Mouse (Mus musculus) adipocyte (in vitro differentiated cells): Measurements from ENCODE around the gene Htatip2.

Experiments used
- DNase-seq: peaks from one replicate; pipeline ENCODE4 v3.0.0-alpha.2; 2016; ENCODE audit warnings: low spot score

Gene Htatip2

GRCm38 (mm10) chr7:49786618-49787382 lies 27.9 kb downstream of the Htatip2 start:
- peak; percentile 52 for DNase-seq

GRCm38 (mm10) chr7:49787383-49787645 lies 28.4 kb downstream of the Htatip2 start:
- DNase-seq, result no peak

DNA sequence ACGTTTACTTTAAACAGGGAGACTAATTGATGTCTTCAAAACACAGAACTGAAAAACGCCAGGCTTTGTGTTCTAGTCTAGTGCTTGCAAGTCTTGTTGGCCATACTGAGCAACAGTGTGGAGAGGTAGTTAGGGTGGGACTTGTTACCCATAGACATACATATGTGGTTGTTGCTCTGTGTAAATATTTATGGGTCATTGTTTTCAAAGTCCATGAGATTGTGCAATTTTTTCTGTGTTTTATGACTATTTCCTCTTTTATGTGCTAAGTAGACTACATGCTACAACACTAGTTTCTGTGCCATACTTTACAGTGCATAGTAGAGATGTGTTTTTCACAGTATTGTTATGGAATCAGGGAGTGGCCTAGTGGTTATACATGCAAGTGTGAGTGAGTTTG lies 35.4 kb downstream of the Htatip2 start:
- DNase-seq, result no peak

DNA sequence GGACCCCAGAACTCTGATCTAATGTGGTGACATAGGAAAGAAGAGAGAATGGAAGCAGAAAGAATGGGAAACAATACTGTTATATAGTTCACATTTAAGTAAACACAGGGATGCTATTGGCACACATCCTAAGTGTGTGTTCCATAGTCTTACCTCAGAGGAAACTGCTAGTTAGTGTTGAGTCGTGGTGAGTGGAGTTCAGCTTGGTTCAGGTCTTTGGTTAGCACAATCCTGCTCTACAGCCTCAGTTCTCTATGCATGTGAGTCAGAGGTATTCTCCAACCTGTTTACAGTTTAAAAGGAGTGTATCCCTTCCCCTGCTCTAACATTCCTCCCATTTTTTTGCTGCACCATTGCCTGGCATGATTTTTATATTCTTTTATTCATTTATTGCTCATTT lies 38.3 kb downstream of the Htatip2 start:
- no peak for DNase-seq

DNA sequence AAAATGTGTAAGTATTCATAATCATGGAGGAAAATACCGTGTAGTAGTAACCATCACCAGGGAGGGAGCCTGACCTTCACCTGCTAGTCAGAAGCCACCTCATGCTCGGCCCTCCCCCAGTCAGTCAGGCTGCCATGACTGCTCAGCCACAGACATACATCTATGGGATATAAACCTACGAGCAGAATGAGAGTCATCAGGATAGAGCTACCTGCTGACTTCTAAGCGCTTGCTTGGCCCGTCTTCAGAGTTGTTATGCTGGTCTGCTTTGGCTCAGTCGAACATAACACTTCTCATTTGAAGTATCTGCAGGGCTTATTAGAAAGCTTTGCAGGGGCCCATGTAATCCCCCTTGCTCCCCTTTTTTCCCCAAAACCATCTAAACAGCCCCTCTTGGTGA lies 44.6 kb downstream of the Htatip2 start:
- DNase-seq, result no peak

GRCm38 (mm10) chr7:49804638-49805165 lies 45.8 kb downstream of the Htatip2 start:
- DNase-seq, result no peak

DNA sequence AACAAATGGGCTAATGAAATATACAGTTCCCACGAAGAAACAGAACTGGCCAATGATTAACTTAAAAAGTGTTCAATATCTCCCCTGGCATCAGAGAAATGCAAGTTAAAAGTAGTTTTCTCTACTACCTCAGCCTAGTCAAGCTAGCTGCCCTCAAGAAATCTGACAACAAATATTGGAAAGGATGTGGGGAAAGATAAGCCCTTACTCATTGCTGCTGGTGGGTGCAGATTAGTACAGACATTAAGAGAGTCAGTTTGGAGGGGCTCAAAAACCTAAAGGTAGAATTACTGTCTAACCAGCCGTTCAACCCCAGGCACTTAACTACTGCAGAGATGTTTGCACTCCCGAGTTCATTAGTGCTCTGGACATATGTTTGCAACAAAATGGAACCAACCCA lies 46.7 kb downstream of the Htatip2 start:
- DNase-seq, result no peak

DNA sequence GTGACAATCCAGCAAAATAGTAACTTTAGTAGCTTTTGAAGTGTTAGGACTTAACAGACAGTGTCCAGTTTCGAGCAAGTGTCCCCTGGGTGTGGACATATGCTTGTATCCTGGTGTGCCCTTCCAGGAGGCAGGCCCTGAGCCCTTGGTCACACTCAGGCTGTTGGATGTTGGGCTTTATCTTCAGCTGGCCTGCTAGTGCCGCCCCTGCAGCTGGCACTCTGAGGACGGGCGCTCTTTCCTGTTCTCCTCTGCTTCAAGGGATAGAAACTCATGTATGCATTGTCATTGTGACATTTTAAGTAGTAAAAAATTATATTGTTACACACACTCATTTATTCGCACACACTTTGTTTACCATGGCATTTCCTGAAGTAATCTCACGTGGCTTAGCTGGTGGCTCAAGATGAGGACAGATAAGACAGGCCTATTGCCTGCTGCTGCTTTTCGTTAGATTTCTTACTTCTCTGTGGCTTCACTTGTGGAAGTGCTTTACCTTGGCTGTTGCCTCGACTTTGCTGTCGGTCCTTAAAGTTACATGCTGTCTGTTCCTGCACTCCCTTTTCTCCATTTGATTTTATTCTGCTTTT lies 48.3 kb downstream of the Htatip2 start:
- DNase-seq, result no peak

DNA sequence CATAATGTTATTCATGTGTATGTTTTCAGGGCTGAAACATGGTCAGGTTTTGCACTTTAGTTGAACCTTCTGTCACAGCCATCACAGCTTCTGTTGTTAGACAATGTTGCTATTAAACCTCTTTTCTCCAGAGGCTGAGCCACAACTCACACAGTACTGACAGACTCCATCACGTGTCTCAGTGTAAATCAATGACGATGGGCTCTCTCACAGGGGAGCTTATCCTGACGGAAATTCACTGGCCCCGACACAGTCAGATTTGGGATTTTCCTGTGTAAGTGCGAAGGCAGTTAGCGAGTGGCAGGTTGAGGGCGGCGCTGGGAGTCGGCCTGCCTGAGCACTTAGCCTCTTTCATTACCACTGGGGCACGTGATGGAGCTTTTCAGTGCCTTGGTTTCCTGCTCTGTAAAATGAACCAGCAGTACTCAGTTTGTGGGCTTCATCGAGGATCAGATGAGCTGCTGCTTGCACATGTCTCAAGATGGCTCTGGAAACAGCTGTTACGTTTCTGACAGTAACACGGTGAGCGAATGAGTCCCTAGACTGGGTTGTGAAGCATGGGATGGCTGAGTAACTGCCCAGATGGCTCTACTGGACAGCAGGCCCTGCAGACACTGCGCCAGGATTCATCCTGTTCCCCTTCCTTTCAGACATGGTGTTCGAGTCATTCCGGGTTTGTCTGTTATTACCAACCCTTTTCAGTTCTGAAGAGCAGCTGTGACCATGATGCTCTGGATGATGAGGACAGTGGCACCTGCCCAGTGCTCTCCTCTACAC lies 49.1 kb downstream of the Htatip2 start:
- DNase-seq, result no peak

GRCm38 (mm10) chr7:49809100-49809499 lies 50.2 kb downstream of the Htatip2 start:
- no peak for DNase-seq

DNA sequence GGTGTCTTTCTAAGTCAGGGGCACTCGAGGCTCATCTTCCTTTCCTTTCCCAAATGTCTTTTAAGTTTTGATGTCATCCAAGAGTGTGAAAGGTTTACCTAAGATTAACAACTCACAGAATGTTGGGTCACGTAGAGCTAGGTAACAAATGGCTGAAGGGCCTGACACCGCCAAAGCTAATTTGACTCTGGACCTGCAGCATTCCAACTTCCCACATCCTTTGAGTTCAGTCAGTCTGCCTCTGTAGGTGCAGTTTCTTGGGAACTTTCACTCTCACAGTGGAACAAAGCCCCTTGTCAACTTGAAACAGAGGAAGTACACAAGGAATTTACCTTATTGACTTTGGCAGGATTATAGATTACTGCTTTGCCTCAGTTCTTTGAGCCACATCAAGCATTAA lies 50.6 kb downstream of the Htatip2 start:
- no peak for DNase-seq

GRCm38 (mm10) chr7:49811346-49811745 lies 52.4 kb downstream of the Htatip2 start:
- peak; percentile 28 for DNase-seq

DNA sequence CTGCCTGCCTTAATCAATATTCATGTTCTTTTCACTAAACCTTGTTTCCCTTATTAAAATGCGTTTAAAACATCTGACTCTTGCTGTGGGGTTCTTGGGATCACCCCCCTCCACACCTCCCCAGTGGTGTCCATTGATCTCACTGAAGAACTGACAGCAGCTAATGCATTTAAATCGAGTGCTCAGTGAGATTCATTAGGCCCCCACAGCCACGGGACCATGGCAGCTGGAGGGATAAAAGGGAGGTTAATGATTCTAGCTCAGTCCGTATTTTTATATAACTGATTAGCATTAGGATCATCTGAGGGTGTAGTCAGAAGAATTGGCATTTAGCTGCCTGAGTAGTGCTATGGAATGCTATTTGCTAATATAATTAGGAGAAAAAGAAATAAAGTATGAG lies 60.5 kb downstream of the Htatip2 start:
- DNase-seq, result no peak

GRCm38 (mm10) chr7:49821370-49821769 lies 62.5 kb downstream of the Htatip2 start:
- no peak for DNase-seq

DNA sequence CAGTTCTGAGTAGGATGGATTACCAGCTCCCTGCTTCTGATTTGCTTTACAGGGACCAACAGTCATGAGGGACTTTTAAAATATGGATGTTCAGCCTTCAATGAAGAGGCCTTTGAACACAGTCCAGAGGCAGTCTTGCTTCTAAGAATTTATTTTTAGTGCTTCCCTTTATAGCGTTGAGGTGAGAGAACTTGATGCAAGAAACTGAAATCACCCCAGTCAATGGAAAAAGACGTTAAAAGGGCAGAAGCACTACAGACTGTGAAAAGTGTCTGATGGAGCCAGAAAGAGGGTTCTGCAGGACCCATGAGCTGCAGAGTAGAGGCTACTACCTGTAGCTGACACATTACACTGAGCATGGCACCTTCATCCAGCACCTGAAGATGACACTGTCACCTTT lies 63.1 kb downstream of the Htatip2 start:
- no peak for DNase-seq
